Mouse (Mus musculus) olfactory bulb, adult 2 months (tissue): Measurements from ENCODE around the gene Tmem159.

Experiments
- CTCF ChIP-seq: fragments of 200-500 bp; IDR thresholded peaks from 2 replicates; pipeline ENCODE4 v1.5.1; 2012; ENCODE audit warnings: low read depth, mild to moderate bottlenecking, low read length, moderate library complexity; ENCODE audit not compliant: insufficient read depth
- POLR2A ChIP-seq: fragments of 200-500 bp; IDR thresholded peaks from 2 replicates; pipeline ENCODE4 v1.6.1; 2012; ENCODE audit warnings: mild to moderate bottlenecking, low read depth, low read length, moderate library complexity; ENCODE audit not compliant: insufficient read depth

DNA sequence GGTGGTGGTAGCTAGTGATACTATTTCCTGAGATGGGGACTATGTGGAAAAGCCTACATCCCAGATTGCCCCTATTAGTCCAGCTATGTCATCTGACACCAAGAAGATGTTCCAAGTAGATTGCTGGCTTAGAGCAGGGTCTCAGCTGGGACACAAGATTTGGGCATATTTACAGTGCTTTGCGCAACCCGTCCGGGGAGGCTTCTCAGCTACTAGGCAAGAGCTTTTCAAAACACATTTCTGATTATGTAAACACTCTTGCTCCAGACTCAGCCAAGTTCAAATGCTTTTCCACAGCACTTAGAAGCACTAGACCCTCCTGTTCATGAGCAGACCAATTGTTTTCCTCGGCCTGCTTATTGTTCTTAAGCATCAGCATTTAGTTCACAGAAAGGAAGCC is 21.6 kb downstream of the Tmem159 start:
- TF ChIP-seq POLR2A (no peak), CTCF (no peak)
